Mouse (Mus musculus) testis, adult 2 months (tissue): ENCODE data around the gene Notch1.

ENCODE experiments used
- CTCF ChIP-seq: fragments of 200-500 bp; IDR thresholded peaks from 2 replicates; pipeline ENCODE4 v1.5.1; 2012; ENCODE audit warnings: low read depth, mild to moderate bottlenecking, inconsistent platforms, low read length, moderate library complexity; ENCODE audit not compliant: control insufficient read depth, insufficient read depth, insufficient replicate concordance
- POLR2A ChIP-seq: fragments of 200-500 bp; IDR thresholded peaks from 2 replicates; pipeline ENCODE4 v1.6.1; 2012; ENCODE audit warnings: low read depth, mild to moderate bottlenecking, inconsistent platforms, low read length, moderate library complexity; ENCODE audit not compliant: control insufficient read depth

- TF ChIP-seq CTCF (no peak), POLR2A (no peak)
Observed at GRCm38 (mm10) chr2:26429851-26430250, 86.6 kb downstream of the Notch1 start.
